Mouse (Mus musculus) forebrain, embryonic 14.5 days (tissue): ENCODE measurements at regions not wholly inside any gene's neighbourhood (a gene's known extent, or its start where the extent isn't known, plus 50 kb on each side); places are given as distances from the start of the nearest gene placed in this dataset.

Experiments
- ATAC-seq: fragments of 200-750 bp; cut with Nextera tagmentation; 2 replicates; pipeline ENCODE4 v1.8.0; 2017; ENCODE audit warnings: mild to moderate bottlenecking, moderate library complexity
- DNase-seq: peaks from one replicate; pipeline ENCODE4 v3.0.0-alpha.2; 2015; ENCODE audit warnings: low spot score
- H3K27ac ChIP-seq: fragments of 300-500 bp; sonication (generic); 2 replicates; pipeline ENCODE4 v1.5.1; 2014; ENCODE audit warnings: low read depth, mild to moderate bottlenecking, control low read depth, low read length, moderate library complexity
- H3K27me3 ChIP-seq: fragments of 300-500 bp; sonication (generic); replicated peaks from 2 replicates; pipeline ENCODE4 v1.6.1; 2014; ENCODE audit warnings: low read length, control low read depth, mixed read lengths; ENCODE audit not compliant: control insufficient read depth, insufficient read depth
- H3K36me3 ChIP-seq: fragments of 300-500 bp; sonication (generic); 2 replicates; pipeline ENCODE4 v1.6.1; 2014; ENCODE audit warnings: low read length, control low read depth; ENCODE audit not compliant: control insufficient read depth, insufficient read depth
- H3K4me1 ChIP-seq: fragments of 300-500 bp; sonication (generic); 2 replicates; pipeline ENCODE4 v1.6.1; 2014; ENCODE audit warnings: antibody characterized with exemption, low read length, control low read depth; ENCODE audit not compliant: control insufficient read depth, insufficient read depth
- H3K4me2 ChIP-seq: fragments of 300-500 bp; sonication (generic); 2 replicates; pipeline ENCODE4 v1.6.1; 2014; ENCODE audit warnings: mild to moderate bottlenecking, control low read depth, low read length
- H3K4me3 ChIP-seq: fragments of 300-500 bp; sonication (generic); 2 replicates; pipeline ENCODE4 v1.5.1; 2014; ENCODE audit warnings: low read depth, low read length, control low read depth
- H3K9ac ChIP-seq: fragments of 300-500 bp; sonication (generic); 2 replicates; pipeline ENCODE4 v1.6.1; 2014; ENCODE audit warnings: mild to moderate bottlenecking, low read length, control low read depth, moderate library complexity
- H3K9me3 ChIP-seq: fragments of 300-500 bp; sonication (generic); replicated peaks from 2 replicates; pipeline ENCODE4 v1.6.1; 2016; ENCODE audit warnings: low read length, control low read depth, mixed read lengths; ENCODE audit not compliant: control insufficient read depth
- WGBS: fragments of 180-500 bp; shearing (Covaris S2); extraction: QIAGEN DNeasy Blood & Tissue Kit; methylation state at CpG from one replicate; pipeline ENCODE4 v1.1.7; 2014; 5-methylcytosine and 5-hydroxymethylcytosine counted together

DNA sequence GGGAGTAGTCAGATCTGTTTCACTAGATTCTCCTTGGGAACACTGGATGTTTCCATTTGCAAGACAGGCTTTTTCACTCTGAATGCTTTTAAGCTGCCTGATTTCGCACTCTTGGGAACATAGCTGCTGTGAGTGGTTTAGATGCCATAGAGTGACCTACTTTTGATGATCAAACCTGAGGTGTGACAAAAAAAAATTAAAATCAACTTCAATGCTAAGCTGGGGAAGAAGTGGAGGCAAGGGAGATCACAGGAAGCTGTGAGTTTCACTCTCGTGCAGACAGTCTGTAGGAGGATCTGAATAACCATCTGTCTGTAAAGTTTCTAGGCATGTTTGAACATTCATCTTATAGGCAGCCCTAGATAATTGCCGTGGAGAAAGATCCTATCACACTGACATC lies 505.7 kb downstream of the Ptprc start:
- no peak overlapping the region for H3K4me3 ChIP-seq
- H3K9me3 ChIP-seq = no peaks in the 10 kb centered on the region
- no peaks in the 10 kb centered on the region for H3K27me3 ChIP-seq
- DNase-seq (no peak), ATAC-seq (no peak)
- WGBS = 84% methylated on average over 3 of the region's 3 CpGs
- no peak overlapping the region for H3K4me2 ChIP-seq
- no peak overlapping the region for H3K9ac ChIP-seq
- no peaks in the 10 kb centered on the region for H3K36me3 ChIP-seq
- no peaks in the 10 kb centered on the region for H3K4me1 ChIP-seq
- H3K27ac ChIP-seq = no peak overlapping the region

DNA sequence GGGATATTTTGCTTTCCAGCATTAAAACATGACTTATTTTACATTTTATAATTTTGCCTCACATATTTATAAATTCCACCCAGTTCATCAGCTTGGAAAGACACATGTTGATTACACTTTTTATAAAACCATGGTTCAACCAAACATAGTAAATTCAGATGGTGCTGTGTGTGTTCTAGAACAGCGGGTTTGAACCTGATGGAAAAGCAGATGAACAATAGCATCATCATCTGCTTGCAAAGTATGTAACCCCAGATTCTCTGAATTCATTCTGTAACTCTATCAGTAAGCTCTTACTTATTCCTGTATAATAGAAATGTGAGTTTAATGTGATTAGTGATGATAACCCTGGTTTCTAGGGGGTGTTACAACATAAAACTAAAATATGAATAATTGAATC lies 517.4 kb downstream of the Ptprc start:
- H3K9me3 ChIP-seq = no peaks in the 10 kb centered on the region
- H3K9ac ChIP-seq = no peak overlapping the region
- no peak overlapping the region for H3K27ac ChIP-seq
- no peaks in the 10 kb centered on the region for H3K36me3 ChIP-seq
- no peak for DNase-seq
- H3K27me3 ChIP-seq = no peaks in the 10 kb centered on the region
- no peak overlapping the region for H3K4me3 ChIP-seq
- H3K4me1 ChIP-seq = peaks cover 16% of the 10 kb centered on the region
- no peak overlapping the region for H3K4me2 ChIP-seq
- 96% methylated on average over 1 of the region's 1 CpGs for WGBS
- ATAC-seq = no peak

DNA sequence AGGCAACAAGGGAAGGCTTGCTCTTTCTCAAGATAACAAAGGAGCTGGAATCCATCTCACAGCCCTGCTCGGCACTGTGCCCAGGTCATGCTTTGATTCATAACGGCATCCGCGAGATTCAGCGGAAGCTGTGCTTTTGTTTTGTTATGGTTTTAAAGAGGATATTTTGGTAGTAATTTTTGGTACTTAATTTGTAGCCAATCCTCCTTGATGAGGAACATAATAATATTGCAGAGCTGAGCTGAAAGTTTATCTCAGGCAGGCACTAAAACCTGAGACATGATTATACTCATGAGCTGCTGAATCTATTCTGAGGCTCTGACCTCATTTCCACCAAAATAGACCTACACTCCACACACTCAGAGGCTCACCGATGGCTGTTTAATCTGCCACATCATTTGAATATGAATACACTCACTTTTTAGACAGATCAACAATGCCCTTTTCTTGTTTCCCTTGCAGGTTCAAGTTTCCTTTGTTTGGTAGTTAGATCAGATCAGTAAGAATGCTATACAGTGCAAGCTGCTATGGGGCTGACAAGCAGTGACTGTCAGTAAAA lies 518.5 kb downstream of the Ptprc start:
- peak overlapping the region; percentile 45 for H3K9ac ChIP-seq
- H3K36me3 ChIP-seq = no peaks in the 10 kb centered on the region
- WGBS = 2% methylated on average over 6 of the region's 6 CpGs
- ATAC-seq = peak; percentile 92
- peaks cover 16% of the 10 kb centered on the region for H3K4me1 ChIP-seq
- H3K4me2 ChIP-seq = peak overlapping the region; percentile 31; the same call in 1 of the 2 replicates
- peak; percentile 90 for DNase-seq
- H3K4me3 ChIP-seq = no peak overlapping the region
- H3K27me3 ChIP-seq = no peaks in the 10 kb centered on the region
- H3K9me3 ChIP-seq = no peaks in the 10 kb centered on the region
- peak overlapping the region; percentile 85 for H3K27ac ChIP-seq

DNA sequence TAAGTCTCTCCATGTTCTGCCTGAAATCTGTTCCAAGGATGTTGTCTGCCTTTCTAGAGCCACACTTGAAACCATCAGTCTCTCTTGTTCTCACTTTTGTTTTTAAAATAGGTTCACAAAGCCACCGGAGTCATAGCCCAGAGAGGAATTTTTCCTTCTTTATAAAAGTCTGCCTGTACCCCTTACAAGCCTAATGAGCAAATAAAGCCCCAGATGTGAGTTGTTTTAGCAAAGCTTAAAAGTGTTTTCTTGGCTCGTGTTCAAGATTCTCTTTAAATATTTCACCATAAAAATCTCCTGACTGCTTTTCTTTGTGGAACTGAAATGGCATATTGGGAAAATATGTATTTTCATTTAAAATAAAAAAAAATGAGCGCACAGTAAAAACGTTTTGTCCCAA lies 521.3 kb downstream of the Ptprc start:
- ATAC-seq (no peak), DNase-seq (no peak)
- H3K9ac ChIP-seq = no peak overlapping the region
- no peak overlapping the region for H3K4me2 ChIP-seq
- no peaks in the 10 kb centered on the region for H3K27me3 ChIP-seq
- no peaks in the 10 kb centered on the region for H3K36me3 ChIP-seq
- WGBS = 28% methylated on average over 4 of the region's 4 CpGs
- H3K4me3 ChIP-seq = no peak overlapping the region
- H3K27ac ChIP-seq = no peak overlapping the region
- no peaks in the 10 kb centered on the region for H3K9me3 ChIP-seq
- peaks cover 16% of the 10 kb centered on the region for H3K4me1 ChIP-seq

DNA sequence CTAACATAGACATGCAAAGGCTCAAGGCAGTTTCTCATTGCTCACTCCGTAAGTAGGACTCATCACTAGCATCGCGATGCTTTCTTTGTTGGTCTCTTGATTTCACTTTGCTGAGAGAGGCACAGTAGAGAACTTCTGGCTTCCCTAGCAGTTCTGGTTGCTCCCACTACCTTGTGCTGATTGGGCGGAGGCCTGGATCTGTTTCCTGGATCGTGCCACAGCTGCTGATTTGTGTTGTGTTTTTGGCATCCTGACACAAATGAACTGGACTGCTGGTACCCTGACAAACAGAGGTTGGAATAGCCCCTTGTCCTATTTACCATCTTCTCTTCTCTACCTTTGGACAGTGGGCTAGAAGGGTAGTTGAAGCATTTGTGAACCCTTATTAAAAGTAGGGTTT lies 522.0 kb downstream of the Ptprc start:
- Histone ChIP-seq H3K9me3 (no peaks in the 10 kb centered on the region), H3K4me3 (no peak overlapping the region), H3K27ac (no peak overlapping the region), H3K9ac (no peak overlapping the region), H3K36me3 (no peaks in the 10 kb centered on the region), H3K27me3 (no peaks in the 10 kb centered on the region), H3K4me2 (no peak overlapping the region), H3K4me1 (peaks cover 16% of the 10 kb centered on the region)
- 42% methylated on average over 5 of the region's 5 CpGs for WGBS
- DNase-seq (peak; percentile 25), ATAC-seq (0 out of 2 replicates have a peak, but pooled peaks have one; percentile 7)

DNA sequence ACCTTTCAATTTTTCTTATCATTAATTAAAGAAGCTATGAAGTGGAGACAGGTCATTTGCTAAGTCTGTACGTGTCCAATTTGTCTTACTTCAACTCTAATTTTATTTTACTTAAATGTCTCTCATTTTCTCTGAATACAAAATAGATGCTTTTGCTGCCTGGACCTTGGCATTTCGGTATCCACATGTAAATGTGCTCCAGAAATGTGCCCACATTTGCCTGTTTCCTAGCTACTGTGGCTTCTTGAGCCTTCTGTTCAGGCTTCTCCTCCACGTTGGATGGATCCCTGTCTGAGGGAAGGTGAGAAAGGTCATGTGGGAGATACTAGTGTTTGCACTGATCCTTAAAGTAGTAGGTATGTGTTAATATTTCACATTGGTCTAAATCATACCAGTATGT lies 524.9 kb downstream of the Ptprc start:
- H3K9ac ChIP-seq = no peak overlapping the region
- no peaks in the 10 kb centered on the region for H3K36me3 ChIP-seq
- H3K27me3 ChIP-seq = no peaks in the 10 kb centered on the region
- H3K4me1 ChIP-seq = peaks cover 5% of the 10 kb centered on the region
- ATAC-seq = no peak
- H3K27ac ChIP-seq = no peak overlapping the region
- no peak overlapping the region for H3K4me3 ChIP-seq
- 65% methylated on average over 3 of the region's 3 CpGs for WGBS
- no peaks in the 10 kb centered on the region for H3K9me3 ChIP-seq
- DNase-seq = no peak
- no peak overlapping the region for H3K4me2 ChIP-seq

DNA sequence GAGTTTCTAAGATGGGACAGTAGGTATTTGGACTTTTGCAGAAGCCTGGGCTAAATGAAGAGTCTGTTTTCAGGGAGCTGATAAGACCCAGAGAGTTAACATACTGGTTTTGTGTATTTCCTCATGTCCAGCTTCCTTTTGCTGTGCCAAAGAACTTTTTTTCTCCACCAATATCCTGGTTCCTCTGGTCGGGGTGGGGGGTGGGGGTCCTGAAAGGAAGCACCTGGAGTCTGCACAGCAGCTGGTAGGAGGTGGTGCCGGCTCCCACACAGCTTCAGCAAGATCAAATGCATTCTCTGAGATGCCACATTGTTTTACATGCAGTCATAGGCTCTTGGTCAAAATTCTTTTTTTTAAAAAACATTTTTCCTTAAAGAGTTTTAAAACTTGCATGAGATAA lies 525.4 kb downstream of the Ptprc start:
- no peak for DNase-seq
- Histone ChIP-seq H3K9me3 (no peaks in the 10 kb centered on the region), H3K27ac (no peak overlapping the region), H3K36me3 (no peaks in the 10 kb centered on the region), H3K4me1 (peaks cover 5% of the 10 kb centered on the region), H3K4me3 (no peak overlapping the region), H3K4me2 (no peak overlapping the region), H3K9ac (no peak overlapping the region), H3K27me3 (no peaks in the 10 kb centered on the region)
- no peak for ATAC-seq
- 29% methylated on average over 2 of the region's 2 CpGs for WGBS

DNA sequence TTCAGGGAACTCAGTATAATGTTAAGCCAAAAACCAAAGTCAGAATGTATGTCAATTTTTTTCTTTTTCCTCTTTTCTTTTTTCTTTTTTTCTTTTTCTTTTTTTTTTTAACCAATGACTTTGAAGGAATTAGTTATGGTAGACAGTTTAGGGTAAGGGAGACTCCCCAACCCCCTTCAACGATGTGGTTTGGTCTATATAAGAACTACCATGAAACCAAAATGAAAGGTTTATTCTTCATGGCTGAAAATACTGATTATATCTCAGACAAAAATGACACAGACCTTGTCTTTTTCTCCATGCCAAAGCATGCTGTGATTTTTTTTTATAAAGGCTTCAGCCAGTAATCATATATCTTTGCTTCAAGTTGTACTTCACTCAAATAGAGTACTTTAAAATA lies 526.7 kb downstream of the Ptprc start:
- Histone ChIP-seq H3K9me3 (no peaks in the 10 kb centered on the region), H3K36me3 (no peaks in the 10 kb centered on the region), H3K4me3 (no peak overlapping the region), H3K4me1 (peaks cover 5% of the 10 kb centered on the region), H3K27ac (no peak overlapping the region), H3K27me3 (no peaks in the 10 kb centered on the region), H3K4me2 (no peak overlapping the region), H3K9ac (no peak overlapping the region)
- no peak for DNase-seq
- WGBS = 91% methylated on average over 1 of the region's 1 CpGs
- no peak for ATAC-seq

DNA sequence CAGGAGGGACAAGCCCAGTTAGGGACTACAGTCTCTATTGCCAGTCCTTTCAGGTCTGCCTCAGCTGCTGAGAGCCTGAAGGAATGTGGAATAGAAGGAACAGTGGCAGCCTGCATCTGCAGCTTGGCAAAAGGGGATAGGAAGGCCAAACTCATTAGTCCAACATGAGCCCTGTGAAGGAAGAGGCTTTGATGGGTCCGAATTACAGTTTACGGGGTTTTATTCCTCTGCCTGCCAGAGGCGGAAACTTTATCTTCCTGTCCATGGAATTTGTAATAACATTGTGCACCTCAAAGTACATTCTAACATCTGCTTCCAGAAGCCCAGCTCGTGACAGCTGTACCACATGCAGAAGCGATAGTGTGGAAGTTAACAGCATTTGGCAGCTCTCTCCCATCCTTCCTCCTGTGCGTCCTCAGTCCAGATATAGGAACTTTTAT lies 530.9 kb downstream of the Ptprc start:
- H3K4me1 ChIP-seq = peaks cover 3% of the 10 kb centered on the region; the same call in 1 of the 2 replicates
- WGBS = 90% methylated on average over 6 of the region's 6 CpGs
- ATAC-seq (no peak), DNase-seq (no peak)
- H3K4me3 ChIP-seq = no peak overlapping the region
- no peaks in the 10 kb centered on the region for H3K27me3 ChIP-seq
- no peaks in the 10 kb centered on the region for H3K36me3 ChIP-seq
- H3K4me2 ChIP-seq = no peak overlapping the region
- no peak overlapping the region for H3K9ac ChIP-seq
- no peak overlapping the region for H3K27ac ChIP-seq
- H3K9me3 ChIP-seq = no peaks in the 10 kb centered on the region
